Mouse (Mus musculus) T-cell, adult 2 months (primary cell): ENCODE measurements around the gene Nat8f1.
"Not testable (repeated sequence)": the region's sequence is repeated elsewhere in the genome, so short reads cannot be mapped to it uniquely, and the experiment has no call there.

Experiments used
- DNase-seq: peaks from one replicate; pipeline ENCODE4 v3.0.0; 2022; ENCODE audit warnings: low spot score

The Nat8f1 gene

GRCm38 (mm10) chr6:85906911-85907351, 8.6 kb downstream of the Nat8f1 start:
- DNase-seq: not testable (repeated sequence)

DNA sequence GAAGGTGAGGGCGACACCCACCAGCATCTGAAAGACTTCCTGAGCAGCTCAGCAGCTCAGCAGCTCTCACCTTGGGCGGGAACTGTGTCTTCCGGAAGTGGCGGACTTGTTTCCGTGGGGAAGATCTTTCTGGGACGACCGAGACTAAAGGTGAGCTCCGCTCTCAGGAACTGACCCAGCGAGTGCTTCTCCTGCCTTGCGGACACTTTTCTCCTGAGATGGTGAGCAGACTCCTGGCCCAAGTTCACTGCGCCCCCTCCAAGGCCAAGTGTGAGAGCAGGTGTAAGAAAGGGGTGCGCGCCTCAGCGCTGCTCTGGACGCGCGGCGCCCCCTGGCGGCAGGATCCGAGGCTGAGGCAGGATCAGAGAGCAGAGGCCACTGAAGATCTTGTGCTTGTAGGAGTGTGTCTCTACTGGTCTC, 10.8 kb downstream of the Nat8f1 start, which contains the start of gene Nat8f4:
TSS of gene Nat8f4 (minus strand) at position 243 of the 420 bp plus-strand sequence.
- DNase-seq: peak; percentile 83

- DNase-seq: no peak
Measured at GRCm38 (mm10) chr6:85902303-85902702, 13.2 kb downstream of the Nat8f1 start.

- not testable (repeated sequence) for DNase-seq
Measured at GRCm38 (mm10) chr6:85898596-85899475, 16.7 kb downstream of the Nat8f1 start.

GRCm38 (mm10) chr6:85895061-85895648, 20.3 kb downstream of the Nat8f1 start:
- not testable (repeated sequence) for DNase-seq

DNA sequence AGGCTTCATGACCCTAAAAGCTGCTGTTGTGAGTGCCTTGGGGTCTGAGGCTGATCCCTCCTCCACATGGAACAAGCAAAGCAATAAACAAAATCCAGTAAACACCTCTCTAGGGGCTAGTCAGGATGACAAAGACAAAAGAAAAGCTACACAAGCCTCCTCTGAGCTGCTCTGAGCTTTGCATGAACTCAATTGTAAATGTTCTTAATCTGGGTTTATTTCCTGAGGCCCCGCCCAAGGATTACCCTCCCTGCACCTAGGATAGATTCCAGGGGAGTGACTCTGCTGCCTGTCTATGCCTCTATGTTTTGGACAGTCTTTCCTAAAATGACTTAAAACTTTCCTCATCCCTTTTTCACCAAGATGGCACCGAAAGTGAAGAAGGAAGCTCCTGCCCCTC, 26.5 kb downstream of the Nat8f1 start:
- DNase-seq: no peak

GRCm38 (mm10) chr6:85884311-85884710, 31.2 kb downstream of the Nat8f1 start:
- DNase-seq: no peak

- not testable (repeated sequence) for DNase-seq
Measured at GRCm38 (mm10) chr6:85883246-85883645, 32.2 kb downstream of the Nat8f1 start.

- DNase-seq: not testable (repeated sequence)
Measured at GRCm38 (mm10) chr6:85869006-85869405, 46.5 kb downstream of the Nat8f1 start, which contains the start of gene Nat8f2. Nat8f2 (minus strand) TSS chr6:85869158.

DNA sequence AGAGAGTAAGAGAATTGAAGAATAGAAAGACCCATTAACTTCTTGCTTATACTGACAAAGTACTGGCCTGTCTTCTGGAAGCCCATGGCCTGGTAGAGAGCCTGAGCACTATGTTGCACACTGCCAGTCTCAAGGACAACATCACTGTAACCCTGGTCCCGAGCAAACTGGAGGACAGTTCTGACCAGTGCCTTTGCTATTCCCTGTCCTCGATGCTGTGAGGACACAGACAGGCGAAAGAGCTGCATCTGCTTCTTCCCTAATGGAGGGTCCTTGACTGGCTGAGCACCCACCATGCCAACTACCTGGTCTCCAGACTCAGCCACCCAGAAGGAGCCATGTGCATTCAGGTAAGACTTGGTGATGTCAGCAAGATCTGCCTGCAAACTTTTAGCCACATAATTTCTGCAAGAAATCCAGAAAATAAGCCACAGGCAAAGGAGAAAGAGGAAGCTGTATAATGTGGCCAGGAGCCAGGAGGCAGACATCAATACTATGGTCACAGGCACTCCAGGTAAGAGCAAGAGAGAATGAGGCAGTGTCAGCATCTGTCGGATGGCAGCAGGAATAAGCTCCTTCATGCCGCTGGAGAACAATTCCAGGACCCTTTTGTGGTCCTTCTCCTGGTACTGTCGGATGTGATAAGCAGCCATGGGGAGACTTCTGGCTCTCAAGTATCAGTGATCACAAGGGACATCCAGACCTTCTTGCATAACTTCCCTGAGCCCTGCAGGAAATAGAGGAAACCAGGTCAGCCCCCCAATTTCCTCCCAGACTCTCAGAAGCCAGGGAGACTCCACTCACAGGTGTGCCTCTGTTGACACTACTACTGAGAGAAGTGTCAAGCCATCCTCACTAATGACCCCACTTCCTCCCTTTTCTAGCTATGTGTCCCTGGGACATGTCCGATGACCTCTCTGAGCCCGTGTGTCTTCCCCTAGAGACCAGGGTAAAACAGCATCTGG, 47.5 kb downstream of the Nat8f1 start:
- no peak for DNase-seq

GRCm38 (mm10) chr6:85866995-85867394, 48.5 kb downstream of the Nat8f1 start:
- not testable (repeated sequence) for DNase-seq

DNA sequence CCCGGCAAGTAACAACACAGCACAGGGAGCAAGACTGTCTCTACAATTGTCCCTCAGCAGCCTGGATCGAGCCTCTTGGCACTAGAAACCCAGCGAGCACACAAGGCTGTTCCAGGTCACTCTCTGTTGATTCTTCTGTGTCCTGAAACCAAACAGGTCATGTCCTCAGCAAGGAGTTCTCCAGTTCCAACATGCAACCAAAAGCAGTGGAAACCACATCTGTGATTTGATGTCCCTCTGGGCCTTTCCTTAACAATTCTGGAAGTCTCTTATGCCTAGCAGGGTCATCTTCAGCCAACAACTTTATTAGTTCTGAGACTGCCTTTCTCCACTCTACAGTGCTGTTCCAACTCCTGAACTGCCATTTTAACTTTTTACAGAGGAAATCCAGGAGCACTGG, 49.3 kb downstream of the Nat8f1 start:
- DNase-seq: not testable (repeated sequence)

DNA sequence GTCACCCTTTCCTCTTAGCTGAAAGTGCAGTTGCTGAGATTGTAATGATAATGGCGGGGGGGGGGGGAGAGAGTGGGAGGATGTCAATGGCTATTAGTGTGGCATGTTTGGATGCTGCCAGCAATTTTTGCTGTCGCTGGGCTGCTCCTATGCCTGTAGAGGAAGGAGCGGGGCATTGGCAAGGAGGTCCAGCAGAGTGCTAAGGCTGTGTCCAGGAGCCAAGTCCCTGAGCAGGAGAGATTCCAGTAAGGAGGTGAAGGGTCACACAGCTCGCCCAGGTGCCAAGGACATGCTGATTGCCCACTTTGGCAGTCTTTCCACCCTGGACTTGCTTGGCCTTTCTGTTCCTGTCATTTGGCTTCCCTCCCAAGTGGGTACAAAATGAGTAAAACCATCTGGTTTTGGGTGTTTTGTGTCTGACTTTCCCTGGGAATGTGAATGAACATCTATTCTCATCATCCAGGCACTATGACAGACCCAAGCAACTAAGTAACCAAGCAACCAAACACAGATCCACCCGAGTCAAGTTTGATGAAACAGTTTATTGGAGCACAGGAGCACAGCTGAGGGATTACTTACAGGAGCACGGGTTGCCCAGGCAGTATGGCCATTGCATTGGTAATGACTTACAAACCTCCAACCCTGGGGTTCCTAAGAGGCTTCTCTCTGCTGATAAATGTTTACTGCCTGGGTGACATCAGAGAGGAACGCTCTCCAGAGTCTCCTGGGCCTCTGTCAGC, 50.4 kb downstream of the Nat8f1 start:
- not testable (repeated sequence) for DNase-seq

GRCm38 (mm10) chr6:85863840-85864239, 51.6 kb downstream of the Nat8f1 start:
- DNase-seq: no peak

DNA sequence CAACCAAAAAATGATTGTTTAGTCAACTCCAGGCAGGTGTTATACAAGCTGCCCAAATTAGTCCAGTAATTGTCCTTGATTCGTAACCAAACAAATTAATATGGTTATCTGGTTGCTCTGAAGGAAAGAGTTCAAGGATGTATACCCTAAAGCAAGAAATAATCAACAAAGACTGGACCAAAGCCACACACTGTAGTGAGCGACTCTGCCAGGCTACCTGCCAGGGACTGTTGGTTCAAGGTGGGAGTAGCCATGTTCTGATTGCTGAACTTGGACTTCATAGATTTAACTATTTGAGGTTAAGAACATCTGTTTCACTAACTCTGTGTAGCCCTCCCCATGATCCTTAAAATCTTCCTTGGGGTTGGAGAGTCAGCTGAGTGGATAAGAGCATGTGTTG, 52.4 kb downstream of the Nat8f1 start:
- DNase-seq: no peak

DNA sequence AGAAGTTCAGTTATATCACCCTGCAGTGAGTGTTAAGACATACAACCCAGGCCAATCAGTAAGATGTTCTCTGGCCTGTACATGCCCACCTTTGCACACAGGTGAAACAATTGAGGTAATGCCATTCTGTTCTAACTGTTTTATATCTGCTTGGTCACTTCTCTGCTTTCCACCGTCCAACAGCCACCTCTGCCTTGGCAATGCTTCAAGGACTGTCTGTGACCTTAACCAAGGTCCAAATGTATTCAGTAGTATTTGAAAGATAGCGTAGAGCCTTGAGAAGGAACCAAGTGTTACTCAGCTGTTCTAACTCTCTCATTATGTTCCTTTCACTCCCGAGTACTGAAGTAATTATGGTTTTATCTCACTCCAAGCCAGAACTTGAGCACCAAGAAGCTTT, 52.9 kb downstream of the Nat8f1 start:
- no peak for DNase-seq

- no peak for DNase-seq
Measured at GRCm38 (mm10) chr6:85861247-85861646, 54.2 kb downstream of the Nat8f1 start.
